Mouse (Mus musculus) T-cell, adult 66 days (primary cell): ENCODE data around the gene Cpox. TPM values are rescaled to one million over a fixed set of nuclear protein-coding genes. Genes with fewer than 3 reads are reported as not detected.

Experiments used
- total RNA-seq, 2 experiments: library from RNA; stranded (reverse); gene quantifications; 3 replicates in 1 of 2; 4 replicates in 1 of 2; pipeline ENCODE4 v1.2.4; 2023

Gene Cpox
- 10 to 100 TPM; 10.8 to 17.5 TPM for total RNA-seq

GRCm38 (mm10) chr16:58669917-58670630 is at the start of gene Cpox:
Gene Cpox (plus strand): TSS chr16:58670292.

GRCm38 (mm10) chr16:58638689-58639175 is 31.4 kb upstream of the Cpox start, which contains the start of gene E330017A01Rik:
Gene E330017A01Rik (minus strand): TSS chr16:58638739.

GRCm38 (mm10) chr16:58718666-58719120 is 48.6 kb downstream of the Cpox start, which contains the start of gene Gpr15:
Gene Gpr15 (minus strand): TSS chr16:58719070.

GRCm38 (mm10) chr16:58727477-58728131 is 57.5 kb downstream of the Cpox start, which contains the start of gene Cldnd1:
Gene Cldnd1 (plus strand): TSS chr16:58727910.

GRCm38 (mm10) chr16:58763076-58763475 is 93.0 kb downstream of the Cpox start, which contains the start of gene Olfr172:
Gene Olfr172 (minus strand): TSS chr16:58763176.

Other genes with a start within 250 kb of the Cpox start
- 10 to 100 TPM; 46.7 to 49.7 TPM for gene St3gal6, start 146.0 kb upstream of the Cpox start, total RNA-seq
- gene Gm813, start 53.3 kb upstream of the Cpox start, total RNA-seq: not detected
- not detected for gene E330017A01Rik, start 31.6 kb upstream of the Cpox start, total RNA-seq
- gene Gpr15, start 48.8 kb downstream of the Cpox start, total RNA-seq: 1 to 10 TPM in 1 of 2 experiments, under 1 TPM in 1; 0.68 to 1.7 TPM
- gene Cldnd1, start 57.6 kb downstream of the Cpox start, total RNA-seq: 10 to 100 TPM; 38.6 to 51.0 TPM
- not detected for gene Olfr172, start 92.9 kb downstream of the Cpox start, total RNA-seq
- not detected for gene Olfr173, start 130.0 kb downstream of the Cpox start, total RNA-seq
- gene Olfr175-ps1, start 156.5 kb downstream of the Cpox start, total RNA-seq: not detected
- gene Olfr177, start 204.5 kb downstream of the Cpox start, total RNA-seq: not detected
- gene Olfr178, start 221.8 kb downstream of the Cpox start, total RNA-seq: not detected